Mouse (Mus musculus) limb, embryonic 14.5 days (tissue): ENCODE measurements around the gene Trim16. TPM values are rescaled to one million over a fixed set of nuclear protein-coding genes. Genes with fewer than 3 reads are reported as not detected.

ENCODE experiments used
- ATAC-seq: fragments of 200-750 bp; cut with Nextera tagmentation; 2 replicates; pipeline ENCODE4 v1.8.0; 2017; ENCODE audit warnings: low read depth, moderate number of reproducible peaks, moderate TSS enrichment; ENCODE audit not compliant: low FRiP score
- DNase-seq: peaks from one replicate; pipeline ENCODE4 v3.0.0-alpha.2; 2015; ENCODE audit warnings: low spot score
- H3K27ac ChIP-seq: fragments of 300-500 bp; sonication (generic); replicated peaks from 2 replicates; pipeline ENCODE4 v1.5.1; 2014; ENCODE audit warnings: low read depth, mild to moderate bottlenecking, low read length, moderate library complexity, mixed read lengths
- H3K27me3 ChIP-seq: fragments of 300-500 bp; sonication (generic); 2 replicates; pipeline ENCODE4 v1.6.1; 2014; ENCODE audit warnings: low read length, mixed read lengths; ENCODE audit not compliant: control insufficient read depth, insufficient read depth
- H3K36me3 ChIP-seq: fragments of 300-500 bp; sonication (generic); 2 replicates; pipeline ENCODE4 v1.6.1; 2014; ENCODE audit warnings: mild to moderate bottlenecking, low read length, moderate library complexity, mixed read lengths; ENCODE audit not compliant: control insufficient read depth, insufficient read depth
- H3K4me1 ChIP-seq: fragments of 300-500 bp; sonication (generic); 2 replicates; pipeline ENCODE4 v1.6.1; 2014; ENCODE audit warnings: antibody characterized with exemption, low read length, mixed read lengths; ENCODE audit not compliant: control insufficient read depth, insufficient read depth
- H3K4me2 ChIP-seq: fragments of 300-500 bp; sonication (generic); replicated peaks from 2 replicates; pipeline ENCODE4 v1.6.1; 2014; ENCODE audit warnings: low read depth, mild to moderate bottlenecking, low read length, moderate library complexity; ENCODE audit not compliant: severe bottlenecking
- H3K4me3 ChIP-seq: fragments of 300-500 bp; sonication (generic); replicated peaks from 2 replicates; pipeline ENCODE4 v1.5.1; 2014; ENCODE audit warnings: low read length
- H3K9ac ChIP-seq: fragments of 300-500 bp; sonication (generic); 2 replicates; pipeline ENCODE4 v1.6.1; 2014; ENCODE audit warnings: mild to moderate bottlenecking, low read depth, low read length, moderate library complexity; ENCODE audit not compliant: severe bottlenecking
- H3K9me3 ChIP-seq: fragments of 300-500 bp; sonication (generic); 2 replicates; pipeline ENCODE4 v1.6.1; 2016; ENCODE audit warnings: low read length; ENCODE audit not compliant: control insufficient read depth
- POLR2A ChIP-seq: fragments of 200-500 bp; IDR thresholded peaks from 2 replicates; pipeline ENCODE4 v1.8.0; 2012; ENCODE audit warnings: inconsistent platforms, mild to moderate bottlenecking, moderate library complexity, borderline replicate concordance; ENCODE audit not compliant: insufficient read depth, insufficient read length; ENCODE audit errors: extremely low read depth
- WGBS: fragments of 180-500 bp; shearing (Covaris S2); extraction: QIAGEN DNeasy Blood & Tissue Kit; methylation state at CpG from one replicate; pipeline ENCODE4 v1.1.7; 2014; 5-methylcytosine and 5-hydroxymethylcytosine counted together
- polyA plus RNA-seq, 2 experiments: library from polyadenylated mRNA; depleted of rRNA in 1 of 2; stranded (reverse) in 1 of 2; unstranded in 1 of 2; fragments of >200 nt; fragmentation: Nextera tagmentation in 1 of 2; extraction: Ambion mirVana in 1 of 2; gene quantifications; 2 replicates each; pipeline versions ENCODE4 v1.2.1 to v1.2.3; 2012 to 2014

Trim16 gene
- polyA plus RNA-seq, 2 experiments, result 14.3 to 19.8 TPM

GRCm38 (mm10) chr11:62827911-62828310 lies 7.9 kb downstream of the Trim16 start:
- ATAC-seq, result no peak
- WGBS, result 81% methylated on average over 3 of the region's 3 CpGs
- no peak for TF ChIP-seq POLR2A

GRCm38 (mm10) chr11:62830387-62830786 lies 10.4 kb downstream of the Trim16 start:
- TF ChIP-seq POLR2A, result no peak
- Histone ChIP-seq H3K27me3 (no peaks in the 10 kb centered on the region), H3K27ac (no peak overlapping the region), H3K36me3 (peaks cover 15% of the 10 kb centered on the region), H3K4me2 (no peak overlapping the region), H3K9ac (no peak overlapping the region), H3K4me1 (no peaks in the 10 kb centered on the region), H3K9me3 (no peaks in the 10 kb centered on the region), H3K4me3 (no peak overlapping the region)
- DNase-seq, result no peak
- WGBS, result 79% methylated on average over 2 of the region's 2 CpGs
- no peak for ATAC-seq

More at GRCm38 (mm10) chr11:62827911-62828310, 7.9 kb downstream of the Trim16 start:
- no peak for DNase-seq
- H3K9ac ChIP-seq, result no peak overlapping the region
- H3K9me3 ChIP-seq, result no peaks in the 10 kb centered on the region
- no peak overlapping the region for H3K4me2 ChIP-seq
- peaks cover 5% of the 10 kb centered on the region; the same call in 1 of the 2 replicates for H3K36me3 ChIP-seq
- H3K27me3 ChIP-seq, result no peaks in the 10 kb centered on the region
- H3K4me3 ChIP-seq, result no peak overlapping the region
- peaks cover 14% of the 10 kb centered on the region for H3K4me1 ChIP-seq
- no peak overlapping the region for H3K27ac ChIP-seq

- Histone ChIP-seq H3K27me3 (no peaks in the 10 kb centered on the region), H3K27ac (no peak overlapping the region), H3K9ac (no peak overlapping the region), H3K4me1 (no peaks in the 10 kb centered on the region), H3K9me3 (no peaks in the 10 kb centered on the region), H3K4me2 (no peak overlapping the region), H3K36me3 (peaks cover 27% of the 10 kb centered on the region), H3K4me3 (no peak overlapping the region)
- ATAC-seq (no peak), DNase-seq (no peak)
- TF ChIP-seq POLR2A, result no peak
Observed at GRCm38 (mm10) chr11:62831906-62832305, 11.9 kb downstream of the Trim16 start.

- no peak for ATAC-seq
- Histone ChIP-seq H3K9ac (no peak overlapping the region), H3K4me2 (no peak overlapping the region), H3K27ac (no peak overlapping the region), H3K4me1 (peaks cover 8% of the 10 kb centered on the region), H3K4me3 (no peak overlapping the region), H3K9me3 (no peaks in the 10 kb centered on the region), H3K27me3 (no peaks in the 10 kb centered on the region), H3K36me3 (peaks cover 10% of the 10 kb centered on the region)
- DNase-seq, result no peak
- WGBS, result 82% methylated on average over 5 of the region's 5 CpGs
- TF ChIP-seq POLR2A, result no peak
Observed at GRCm38 (mm10) chr11:62844562-62844961, 24.5 kb downstream of the Trim16 start.

DNA sequence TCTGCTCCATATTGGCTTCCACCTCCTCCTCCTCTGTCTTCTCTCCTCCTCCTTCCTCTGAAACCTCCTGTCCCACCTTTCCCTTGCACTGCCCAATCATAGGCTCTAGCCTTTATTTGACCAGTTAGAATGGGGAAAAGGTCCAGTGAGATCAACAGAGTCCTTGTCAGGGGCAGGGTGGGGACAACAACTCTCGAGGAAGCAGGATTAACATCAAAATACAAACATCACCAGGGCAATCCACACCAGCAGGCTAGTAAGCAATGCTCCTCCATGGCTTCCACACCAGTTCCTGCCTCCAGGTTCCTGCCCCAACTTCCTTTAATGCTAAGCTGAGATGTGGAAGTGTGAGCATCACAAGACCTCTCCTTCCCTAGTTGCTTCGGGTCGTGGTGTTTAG lies 25.7 kb downstream of the Trim16 start:
- H3K4me1 ChIP-seq, result peaks cover 8% of the 10 kb centered on the region
- 74% methylated on average over 3 of the region's 3 CpGs for WGBS
- H3K9ac ChIP-seq, result no peak overlapping the region
- no peaks in the 10 kb centered on the region for H3K27me3 ChIP-seq
- no peaks in the 10 kb centered on the region for H3K9me3 ChIP-seq
- H3K4me2 ChIP-seq, result no peak overlapping the region
- H3K36me3 ChIP-seq, result peaks cover 3% of the 10 kb centered on the region
- no peak overlapping the region for H3K27ac ChIP-seq
- H3K4me3 ChIP-seq, result no peak overlapping the region
- TF ChIP-seq POLR2A, result no peak
- no peak for ATAC-seq
- no peak for DNase-seq
